Mouse (Mus musculus) adipocyte (in vitro differentiated cells): ENCODE results near the gene Diras2.
A peak's percentile ranks its signal among the peaks of the same experiment; 100 is the strongest.

Experiments
- DNase-seq: peaks from one replicate; pipeline ENCODE4 v3.0.0-alpha.2; 2016; ENCODE audit warnings: low spot score

Gene Diras2

DNA sequence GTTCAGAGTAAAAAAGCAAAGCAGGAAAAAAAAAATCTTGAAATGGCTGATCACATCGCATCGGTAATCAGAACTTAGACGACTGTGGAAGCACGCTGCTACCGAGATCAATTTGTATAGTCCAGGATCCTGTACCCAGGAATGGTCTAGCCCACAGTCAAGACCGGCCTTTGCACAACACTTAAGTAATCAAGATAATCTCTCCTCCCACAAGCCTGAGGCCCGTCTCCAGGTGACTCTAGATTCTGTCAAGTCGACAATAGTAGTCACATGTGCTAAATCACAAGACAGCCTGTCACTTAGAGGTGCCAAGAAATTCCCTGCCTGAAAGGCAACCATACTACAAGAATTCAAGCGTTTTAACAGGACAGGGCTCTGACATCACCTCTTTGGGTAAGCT lies at the start of gene Diras2:
Gene Diras2, minus strand, starts transcription at position 159 of the 400 bp plus-strand sequence.
- DNase-seq = no peak

- DNase-seq = peak; percentile 22
These were observed 47.7 kb upstream of the Diras2 start for GRCm38 (mm10) chr13:52578776-52579175.

DNA sequence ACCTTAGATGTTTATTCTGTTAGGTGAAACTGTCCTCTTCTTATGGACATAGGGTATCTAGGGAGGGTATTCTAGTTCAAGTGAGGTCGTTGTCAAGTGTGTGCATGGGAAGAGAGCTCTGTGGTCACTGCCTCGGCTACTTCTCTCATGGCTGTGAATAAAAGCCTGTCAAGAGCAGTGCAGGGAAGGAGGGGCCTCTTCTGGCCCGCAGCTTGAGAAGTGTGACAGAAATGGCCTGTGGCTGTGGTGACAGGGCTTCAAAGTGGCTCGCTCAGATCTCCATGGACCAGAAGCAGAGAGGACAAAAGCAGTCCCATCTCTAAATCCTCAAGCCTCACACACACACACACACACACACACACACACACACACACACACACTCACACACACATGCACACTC lies 46.9 kb upstream of the Diras2 start:
- DNase-seq = no peak

DNA sequence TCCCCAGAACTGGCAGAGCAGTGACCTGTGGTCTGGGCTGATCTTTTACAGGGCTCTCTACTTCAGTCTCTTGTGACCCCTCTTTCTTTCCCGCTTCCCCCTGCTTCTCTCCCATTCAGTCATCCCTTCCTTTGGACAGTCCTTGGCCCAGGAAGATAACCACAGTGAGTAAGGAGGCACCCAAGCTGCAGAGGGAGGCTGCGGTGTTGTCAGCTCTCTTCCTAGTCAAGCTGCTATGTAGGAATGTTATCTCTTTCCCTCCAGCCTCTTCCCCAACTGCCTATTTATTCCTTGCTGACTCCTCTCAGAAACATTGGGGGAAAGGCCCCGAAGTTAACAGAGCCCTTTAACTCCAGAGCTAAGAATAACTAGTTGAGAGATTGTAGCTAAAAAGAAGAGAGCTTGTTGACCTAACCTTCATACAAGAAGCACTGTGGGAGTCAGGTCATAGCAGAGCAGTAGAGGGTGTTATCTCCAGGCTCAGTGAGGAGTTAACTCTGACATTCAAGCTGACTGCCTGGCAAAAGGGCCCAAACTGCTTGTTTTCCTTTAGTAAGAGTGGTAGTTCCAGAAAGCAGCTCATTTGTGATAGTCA lies 46.3 kb upstream of the Diras2 start:
- peak; percentile 9 for DNase-seq

GRCm38 (mm10) chr13:52576841-52577240 lies 45.8 kb upstream of the Diras2 start:
- no peak for DNase-seq

DNA sequence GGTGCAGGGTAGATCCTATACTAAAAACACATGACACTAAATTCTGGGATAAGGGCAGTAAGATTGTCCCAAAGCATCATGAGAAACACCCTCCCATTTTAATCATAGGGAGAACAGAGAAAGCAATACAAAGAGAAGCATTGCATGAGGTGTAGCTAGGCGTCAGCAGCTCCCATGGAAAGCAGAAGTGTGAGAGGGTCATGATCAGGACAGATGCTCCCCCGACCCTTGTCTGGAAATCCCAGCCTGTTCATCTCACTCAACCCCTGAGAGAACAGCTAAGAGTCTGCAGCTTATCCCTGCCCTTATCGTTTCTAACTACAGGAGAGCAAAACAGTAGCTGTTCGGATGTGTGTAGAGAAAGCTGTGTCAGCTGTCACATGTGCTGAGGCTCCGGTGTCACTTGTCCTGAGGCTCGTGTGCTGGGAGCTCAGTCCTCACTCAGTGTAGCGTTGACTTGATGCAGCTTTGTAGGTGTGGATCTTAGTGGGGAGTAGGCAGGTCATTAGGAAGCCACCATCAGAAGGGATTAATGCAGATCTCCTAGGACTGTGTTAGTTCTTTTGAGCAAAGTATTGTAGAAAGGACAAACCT lies 45.0 kb upstream of the Diras2 start:
- no peak for DNase-seq

- DNase-seq = no peak
These were observed 44.4 kb upstream of the Diras2 start for GRCm38 (mm10) chr13:52575483-52575882.

- no peak for DNase-seq
These were observed 43.2 kb upstream of the Diras2 start for GRCm38 (mm10) chr13:52574311-52574710.

DNA sequence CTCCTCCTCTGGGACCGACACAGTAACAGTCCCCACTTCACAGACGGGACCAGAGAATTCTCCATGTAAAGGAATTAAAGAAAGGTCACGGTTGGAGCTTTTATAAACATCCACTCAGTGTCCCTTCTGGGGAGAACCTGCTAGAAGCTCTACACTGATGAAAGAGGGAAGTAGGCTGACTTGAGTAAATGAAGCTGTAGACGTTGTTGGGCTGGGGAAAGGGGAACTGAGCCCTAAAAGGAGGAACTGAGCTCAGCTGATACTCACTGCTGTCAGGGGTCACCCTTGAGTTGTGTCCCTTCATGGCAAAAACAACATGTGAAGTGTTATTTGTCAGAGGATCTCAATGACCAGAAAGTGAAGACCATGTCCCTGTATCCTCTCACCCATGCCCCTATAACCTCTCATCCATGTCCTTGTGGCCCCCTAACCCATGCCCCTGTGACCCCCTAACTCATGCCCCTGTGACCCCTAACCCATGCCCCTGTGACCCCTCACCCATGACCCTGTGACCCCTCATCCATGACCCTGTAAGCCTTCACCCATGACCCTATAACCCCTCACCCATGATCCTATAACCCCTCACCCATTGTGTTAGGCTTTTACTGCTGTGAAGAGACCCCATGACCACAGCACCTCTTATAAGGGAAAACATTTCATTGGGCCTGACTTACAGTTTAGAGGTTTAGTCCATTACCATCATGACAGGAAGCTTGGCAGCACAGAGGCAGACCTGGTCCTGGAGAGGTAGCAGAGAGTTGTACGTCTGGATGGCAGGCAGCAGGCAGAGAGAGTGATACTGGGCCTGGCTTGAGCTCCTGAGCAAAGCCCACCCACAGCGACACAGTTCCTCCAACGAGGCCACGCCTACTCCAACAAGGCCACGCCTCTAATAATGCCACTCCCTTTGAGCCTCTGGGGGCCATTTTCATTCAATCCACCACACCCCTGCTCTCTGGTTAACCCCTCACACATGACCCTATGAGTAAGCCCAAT lies 41.7 kb upstream of the Diras2 start:
- no peak for DNase-seq

- DNase-seq = no peak
These were observed 40.7 kb upstream of the Diras2 start for GRCm38 (mm10) chr13:52571591-52572384.

DNA sequence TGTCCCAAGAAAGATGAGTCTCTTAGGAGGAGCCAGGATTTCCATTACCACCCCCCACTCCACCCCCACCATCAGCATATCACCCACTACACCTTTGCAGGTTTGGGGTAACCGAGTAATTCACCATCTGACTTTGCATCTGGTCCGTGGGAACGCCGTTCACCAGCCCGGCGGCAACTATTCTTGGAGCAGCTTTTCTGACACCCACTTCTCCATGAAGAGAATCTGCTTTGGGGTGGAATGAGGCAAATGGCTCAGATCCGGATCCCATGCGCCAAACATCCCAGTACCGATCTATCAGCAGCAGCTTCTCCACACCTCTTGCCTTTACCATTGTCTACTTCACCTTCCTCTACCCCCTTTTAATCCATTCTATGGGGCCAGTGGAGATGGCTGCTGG lies 39.2 kb upstream of the Diras2 start:
- no peak for DNase-seq

- no peak for DNase-seq
These were observed 38.2 kb upstream of the Diras2 start for GRCm38 (mm10) chr13:52569194-52569769.

DNA sequence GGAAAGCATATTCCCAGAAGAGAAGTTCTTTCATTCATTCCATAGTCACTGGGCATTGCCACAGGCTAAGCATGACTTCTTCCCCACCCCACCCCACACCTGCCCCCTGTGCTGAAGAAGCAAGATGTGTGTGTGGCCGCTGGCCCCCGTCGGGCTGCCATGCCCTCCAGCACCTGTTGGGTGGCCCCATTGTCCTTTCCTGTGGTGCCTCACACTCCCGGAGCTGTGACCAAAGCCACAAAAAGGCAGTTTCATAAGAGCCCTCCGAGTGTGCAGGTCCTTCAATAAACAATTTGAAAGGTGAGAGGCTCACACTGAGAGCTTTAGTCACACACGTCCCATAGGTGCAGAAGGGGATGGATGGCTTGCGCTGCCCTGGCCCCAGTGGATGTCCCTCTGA lies 35.7 kb upstream of the Diras2 start:
- no peak for DNase-seq

DNA sequence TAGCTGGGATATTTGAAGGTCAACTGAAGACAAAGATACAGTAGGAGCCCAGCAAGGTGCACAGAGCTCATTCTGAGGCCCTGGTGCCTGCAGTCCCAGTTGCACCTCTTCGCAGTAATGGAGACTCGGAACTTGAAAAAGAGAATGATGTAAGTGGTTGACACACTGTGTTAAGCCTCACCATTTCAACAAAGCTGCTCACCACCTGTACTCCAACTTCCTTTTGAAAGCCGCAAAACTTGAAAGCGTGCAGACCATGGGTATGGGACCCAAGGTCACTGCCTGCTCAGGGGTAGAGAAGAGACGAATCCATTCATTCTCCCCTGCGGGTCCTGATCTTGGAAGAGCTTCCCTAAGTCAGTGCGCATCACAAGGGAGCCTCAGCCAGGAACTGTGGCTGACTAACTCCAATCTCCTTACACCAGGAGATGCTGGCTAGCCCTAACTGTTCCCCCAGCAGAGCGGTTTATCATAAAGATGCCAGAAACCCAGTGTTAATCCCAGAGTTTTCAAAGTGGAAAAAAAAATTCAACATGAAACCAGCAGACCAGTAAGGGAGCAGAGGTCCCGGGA lies 35.2 kb upstream of the Diras2 start:
- DNase-seq = no peak

DNA sequence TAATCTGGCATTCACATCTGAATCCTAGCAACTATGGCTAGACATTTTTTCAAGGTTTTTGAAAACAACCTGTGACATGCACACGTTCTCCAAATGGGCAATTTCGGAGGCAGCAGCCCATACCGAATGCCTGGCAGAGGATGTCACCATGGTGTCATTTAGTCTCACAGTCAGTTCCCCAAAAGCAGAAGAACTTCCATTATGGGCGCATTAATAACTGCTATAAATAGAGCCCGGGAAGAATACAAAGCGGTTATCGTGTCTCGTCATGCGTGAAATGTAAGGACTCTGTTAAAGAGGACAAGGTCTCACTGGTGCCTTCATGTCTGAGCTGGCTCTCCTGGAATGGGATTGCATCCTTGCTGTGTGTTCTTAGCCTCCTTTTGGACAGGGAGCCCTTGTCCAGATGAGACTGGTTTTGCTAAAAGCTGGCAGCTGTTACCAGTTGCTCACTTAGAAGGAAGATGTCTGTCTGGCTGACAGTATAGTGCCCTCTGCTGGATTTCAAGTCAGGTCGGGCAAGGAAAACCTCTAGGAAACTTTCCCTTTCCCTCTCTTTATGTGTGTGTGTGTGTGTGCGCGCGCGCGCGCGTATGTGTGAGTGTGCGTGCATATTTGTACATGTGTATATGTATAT lies 34.1 kb upstream of the Diras2 start:
- DNase-seq = peak; percentile 74

- no peak for DNase-seq
These were observed 31.1 kb upstream of the Diras2 start for GRCm38 (mm10) chr13:52562166-52562571.

- DNase-seq = no peak
These were observed 30.5 kb upstream of the Diras2 start for GRCm38 (mm10) chr13:52561367-52562165.

- no peak for DNase-seq
These were observed 26.3 kb upstream of the Diras2 start for GRCm38 (mm10) chr13:52557421-52557820.

- no peak for DNase-seq
These were observed 23.6 kb upstream of the Diras2 start for GRCm38 (mm10) chr13:52554722-52555121.
